Mouse (Mus musculus) bone marrow, adult 2 months (tissue): ENCODE data around the gene Tspan2.

Experiments
- CTCF ChIP-seq: fragments of 200-500 bp; IDR thresholded peaks from 2 replicates; pipeline ENCODE4 v1.5.1; 2011; ENCODE audit warnings: low read length, control low read depth; ENCODE audit not compliant: control insufficient read depth, insufficient read depth
- POLR2A ChIP-seq: fragments of 200-500 bp; IDR thresholded peaks from 2 replicates; pipeline ENCODE4 v1.6.1; 2011; ENCODE audit warnings: low read depth, mild to moderate bottlenecking, control low read depth, low read length, borderline replicate concordance; ENCODE audit not compliant: control insufficient read depth

- TF ChIP-seq CTCF, result no peak
- no peak for TF ChIP-seq POLR2A
Measured at GRCm38 (mm10) chr3:102764850-102765249, 30.5 kb downstream of the Tspan2 start.
